Mouse (Mus musculus) bone marrow, adult 2 months (tissue): ENCODE data around the gene Gfra1.

Source experiments
- CTCF ChIP-seq: fragments of 200-500 bp; IDR thresholded peaks from 2 replicates; pipeline ENCODE4 v1.5.1; 2011; ENCODE audit warnings: low read length, control low read depth; ENCODE audit not compliant: control insufficient read depth, insufficient read depth
- POLR2A ChIP-seq: fragments of 200-500 bp; IDR thresholded peaks from 2 replicates; pipeline ENCODE4 v1.6.1; 2011; ENCODE audit warnings: low read depth, mild to moderate bottlenecking, control low read depth, low read length, borderline replicate concordance; ENCODE audit not compliant: control insufficient read depth

- no peak for TF ChIP-seq CTCF
- no peak for TF ChIP-seq POLR2A
These were observed 42.4 kb downstream of the Gfra1 start for GRCm38 (mm10) chr19:58413290-58413689.
